Mouse (Mus musculus) naive thymus-derived CD4-positive, alpha-beta T cell, adult 5 months (primary cell): ENCODE data around the gene Vegfa. TPM values are rescaled to one million over a fixed set of nuclear protein-coding genes. Genes with fewer than 3 reads are reported as not detected.

Experiments
- polyA plus RNA-seq: library from polyadenylated mRNA; unstranded; fragments of 100-300 nt; shearing (Covaris generic); gene quantifications from one replicate; pipeline ENCODE4 v1.2.1, GENCODE M21; 2017

The Vegfa gene
- 5.0 TPM for polyA plus RNA-seq

GRCm38 (mm10) chr17:46032257-46032991 lies at the start of gene Vegfa:
Gene Vegfa, minus strand, starts transcription at chr17:46032369.

Other genes with a start within 250 kb of the Vegfa start
- 81.6 TPM for gene Mrps18a, start 78.6 kb upstream of the Vegfa start, polyA plus RNA-seq
- gene Rsph9, start 111.8 kb upstream of the Vegfa start, polyA plus RNA-seq: 0.87 TPM
- 41.2 TPM for gene Mad2l1bp, start 121.2 kb upstream of the Vegfa start, polyA plus RNA-seq
- gene Gtpbp2, start 128.7 kb upstream of the Vegfa start, polyA plus RNA-seq: 72.4 TPM
- gene Polh, start 170.3 kb upstream of the Vegfa start, polyA plus RNA-seq: 5.0 TPM
- 32.3 TPM for gene Xpo5, start 170.4 kb upstream of the Vegfa start, polyA plus RNA-seq
- 54.6 TPM for gene Polr1c, start 215.7 kb upstream of the Vegfa start, polyA plus RNA-seq
- gene Yipf3, start 215.7 kb upstream of the Vegfa start, polyA plus RNA-seq: 174 TPM
- 0.21 TPM for gene Lrrc73, start 221.2 kb upstream of the Vegfa start, polyA plus RNA-seq